Mouse (Mus musculus): Measurements from ENCODE around the gene Olfr315. TPM values are rescaled to one million over a fixed set of nuclear protein-coding genes. Genes with fewer than 3 reads are reported as not detected.
"Not testable (repeated sequence)": the region's sequence is repeated elsewhere in the genome, so short reads cannot be mapped to it uniquely, and the experiment has no call there.

The Olfr315 gene
- polyA plus RNA-seq (2015; fragmentation: Nextera tagmentation; extraction: Ambion mirVana) = not detected in 2 replicates

GRCm38 (mm10) chr11:58772888-58773287 lies at the start of gene Olfr315:
TSS of gene Olfr315 (plus strand) at chr11:58773188.
- Histone ChIP-seq H3K4me3 (replicated peaks) (no peak within 1 kb of the TSS), H3K27me3 (no peaks in the 10 kb centered on the region), H3K9me3 (replicated peaks) (no peaks in the 10 kb centered on the region), H3K4me1 (no peaks in the 10 kb centered on the region), H3K27ac (no peak within 1 kb of the TSS), H3K4me2 (no peak within 1 kb of the TSS), H3K36me3 (no peaks in the 10 kb centered on the region), H3K9ac (no peak within 1 kb of the TSS)
- ATAC-seq (replicated peaks; ENCODE audit: low FRiP score) = no peak

GRCm38 (mm10) chr11:58723914-58724313 lies 49.1 kb upstream of the Olfr315 start, which contains the start of gene Olfr318:
TSS of gene Olfr318 (minus strand) at chr11:58724014.
- Histone ChIP-seq H3K27me3 (no peaks in the 10 kb centered on the region), H3K4me1 (no peaks in the 10 kb centered on the region), H3K36me3 (no peaks in the 10 kb centered on the region), H3K9me3 (replicated peaks) (no peaks in the 10 kb centered on the region), H3K27ac (no peak within 1 kb of the TSS), H3K9ac (no peak within 1 kb of the TSS), H3K4me2 (no peak within 1 kb of the TSS), H3K4me3 (replicated peaks) (no peak within 1 kb of the TSS)
- no peak for ATAC-seq (replicated peaks; ENCODE audit: low FRiP score)

- H3K9ac ChIP-seq; H3K9me3 ChIP-seq (replicated peaks); H3K36me3 ChIP-seq; H3K4me1 ChIP-seq; H3K4me3 ChIP-seq (replicated peaks); H3K4me2 ChIP-seq; H3K27ac ChIP-seq; H3K27me3 ChIP-seq; ATAC-seq (replicated peaks; ENCODE audit: low FRiP score): not testable (repeated sequence)
- 74% methylated on average over 6 of the region's 6 CpGs for WGBS
Observed at GRCm38 (mm10) chr11:58727896-58728650, 44.9 kb upstream of the Olfr315 start.

- no peak overlapping the region for H3K4me2 ChIP-seq
- H3K9ac ChIP-seq = no peak overlapping the region
- no peaks in the 10 kb centered on the region for H3K27me3 ChIP-seq
- no peak for ATAC-seq (replicated peaks; ENCODE audit: low FRiP score)
- H3K4me3 ChIP-seq (replicated peaks) = no peak overlapping the region
- H3K36me3 ChIP-seq = no peaks in the 10 kb centered on the region
- 61% methylated on average over 3 of the region's 3 CpGs for WGBS
- H3K4me1 ChIP-seq = no peaks in the 10 kb centered on the region
- no peaks in the 10 kb centered on the region for H3K9me3 ChIP-seq (replicated peaks)
- H3K27ac ChIP-seq = no peak overlapping the region
Observed at GRCm38 (mm10) chr11:58733372-58733771, 39.6 kb upstream of the Olfr315 start.

GRCm38 (mm10) chr11:58738792-58739262 lies 34.2 kb upstream of the Olfr315 start, which contains the start of gene Olfr317:
TSS of gene Olfr317 (minus strand) at chr11:58739212.
- no peak within 1 kb of the TSS for H3K4me2 ChIP-seq
- no peak within 1 kb of the TSS for H3K4me3 ChIP-seq (replicated peaks)
- H3K27me3 ChIP-seq = no peaks in the 10 kb centered on the region
- H3K4me1 ChIP-seq = no peaks in the 10 kb centered on the region
- WGBS = 77% methylated on average over 4 of the region's 4 CpGs
- ATAC-seq (replicated peaks; ENCODE audit: low FRiP score) = no peak
- H3K9me3 ChIP-seq (replicated peaks) = no peaks in the 10 kb centered on the region
- H3K27ac ChIP-seq = no peak within 1 kb of the TSS
- no peak within 1 kb of the TSS for H3K9ac ChIP-seq
- H3K36me3 ChIP-seq = no peaks in the 10 kb centered on the region

- H3K4me3 ChIP-seq (replicated peaks); H3K9me3 ChIP-seq (replicated peaks); H3K9ac ChIP-seq; ATAC-seq (replicated peaks; ENCODE audit: low FRiP score); H3K36me3 ChIP-seq; H3K27ac ChIP-seq; H3K27me3 ChIP-seq; H3K4me1 ChIP-seq; H3K4me2 ChIP-seq: not testable (repeated sequence)
- 77% methylated on average over 18 of the region's 18 CpGs for WGBS
Observed at GRCm38 (mm10) chr11:58751096-58751495, 21.9 kb upstream of the Olfr315 start.

- no peak within 1 kb of the TSS for H3K4me3 ChIP-seq (replicated peaks)
Observed at GRCm38 (mm10) chr11:58752434-58752833, 20.6 kb upstream of the Olfr315 start, which contains the start of gene Olfr316. TSS of gene Olfr316 (plus strand) at chr11:58752734.

GRCm38 (mm10) chr11:58782480-58783089 lies 9.6 kb downstream of the Olfr315 start, which contains the start of gene Olfr314:
TSS of gene Olfr314 (plus strand) at chr11:58782952.
- Histone ChIP-seq H3K36me3 (no peaks in the 10 kb centered on the region), H3K4me2 (no peak within 1 kb of the TSS), H3K9ac (no peak within 1 kb of the TSS), H3K4me1 (no peaks in the 10 kb centered on the region), H3K9me3 (replicated peaks) (no peaks in the 10 kb centered on the region), H3K27ac (no peak within 1 kb of the TSS), H3K27me3 (no peaks in the 10 kb centered on the region), H3K4me3 (replicated peaks) (no peak within 1 kb of the TSS)
- no peak for ATAC-seq (replicated peaks; ENCODE audit: low FRiP score)
- WGBS = 71% methylated on average over 6 of the region's 6 CpGs

More at GRCm38 (mm10) chr11:58752434-58752833, 20.6 kb upstream of the Olfr315 start, which contains the start of gene Olfr316:
- no peak for ATAC-seq (replicated peaks; ENCODE audit: low FRiP score)
- H3K9ac ChIP-seq = no peak within 1 kb of the TSS
- no peaks in the 10 kb centered on the region for H3K4me1 ChIP-seq
- no peak within 1 kb of the TSS for H3K4me2 ChIP-seq
- H3K27me3 ChIP-seq = no peaks in the 10 kb centered on the region
- H3K36me3 ChIP-seq = no peaks in the 10 kb centered on the region
- WGBS = 88% methylated on average over 2 of the region's 2 CpGs
- H3K9me3 ChIP-seq (replicated peaks) = no peaks in the 10 kb centered on the region
- no peak within 1 kb of the TSS for H3K27ac ChIP-seq

GRCm38 (mm10) chr11:58784182-58784581 lies 11.2 kb downstream of the Olfr315 start:
- Histone ChIP-seq H3K36me3 (no peaks in the 10 kb centered on the region), H3K9me3 (replicated peaks) (no peaks in the 10 kb centered on the region), H3K9ac (no peak overlapping the region), H3K4me1 (no peaks in the 10 kb centered on the region), H3K27me3 (no peaks in the 10 kb centered on the region), H3K4me3 (replicated peaks) (no peak overlapping the region), H3K27ac (no peak overlapping the region), H3K4me2 (no peak overlapping the region)
- ATAC-seq (replicated peaks; ENCODE audit: low FRiP score) = no peak
- WGBS = 82% methylated on average over 2 of the region's 2 CpGs

GRCm38 (mm10) chr11:58787651-58788050 lies 14.7 kb downstream of the Olfr315 start:
- 91% methylated on average over 10 of the region's 10 CpGs for WGBS

GRCm38 (mm10) chr11:58788346-58788745 lies 15.4 kb downstream of the Olfr315 start:
- H3K9ac ChIP-seq = no peak overlapping the region
- no peak overlapping the region for H3K27ac ChIP-seq
- H3K4me1 ChIP-seq = no peaks in the 10 kb centered on the region
- H3K27me3 ChIP-seq = no peaks in the 10 kb centered on the region
- no peak for ATAC-seq (replicated peaks; ENCODE audit: low FRiP score)
- H3K4me3 ChIP-seq (replicated peaks) = no peak overlapping the region
- WGBS = 74% methylated on average over 8 of the region's 8 CpGs
- no peaks in the 10 kb centered on the region for H3K9me3 ChIP-seq (replicated peaks)
- H3K36me3 ChIP-seq = no peaks in the 10 kb centered on the region
- H3K4me2 ChIP-seq = no peak overlapping the region

More at GRCm38 (mm10) chr11:58787651-58788050, 14.7 kb downstream of the Olfr315 start:
- no peak for ATAC-seq (replicated peaks; ENCODE audit: low FRiP score)
- H3K9ac ChIP-seq = no peak overlapping the region
- no peaks in the 10 kb centered on the region for H3K9me3 ChIP-seq (replicated peaks)
- no peak overlapping the region for H3K27ac ChIP-seq
- no peak overlapping the region for H3K4me2 ChIP-seq
- H3K27me3 ChIP-seq = no peaks in the 10 kb centered on the region
- no peaks in the 10 kb centered on the region for H3K4me1 ChIP-seq
- no peaks in the 10 kb centered on the region for H3K36me3 ChIP-seq
- H3K4me3 ChIP-seq (replicated peaks) = no peak overlapping the region

GRCm38 (mm10) chr11:58789532-58789931 lies 16.5 kb downstream of the Olfr315 start:
- H3K9me3 ChIP-seq (replicated peaks) = no peaks in the 10 kb centered on the region
- no peak overlapping the region for H3K4me2 ChIP-seq
- H3K4me1 ChIP-seq = no peaks in the 10 kb centered on the region
- no peaks in the 10 kb centered on the region for H3K27me3 ChIP-seq
- H3K27ac ChIP-seq = no peak overlapping the region
- H3K4me3 ChIP-seq (replicated peaks) = no peak overlapping the region
- 36% methylated on average over 3 of the region's 3 CpGs for WGBS
- no peak overlapping the region for H3K9ac ChIP-seq
- no peaks in the 10 kb centered on the region for H3K36me3 ChIP-seq
- ATAC-seq (replicated peaks; ENCODE audit: low FRiP score) = no peak

Measured in kidney, embryonic 15.5 days (tissue).